Mouse (Mus musculus): ENCODE data around the gene Poglut1. TPM values are rescaled to one million over a fixed set of nuclear protein-coding genes. Genes with fewer than 3 reads are reported as not detected.
"Not testable (repeated sequence)": the region's sequence is repeated elsewhere in the genome, so short reads cannot be mapped to it uniquely, and the experiment has no call there.

Gene Poglut1
- polyA plus RNA-seq, 1 experiment = 27.8 TPM

DNA sequence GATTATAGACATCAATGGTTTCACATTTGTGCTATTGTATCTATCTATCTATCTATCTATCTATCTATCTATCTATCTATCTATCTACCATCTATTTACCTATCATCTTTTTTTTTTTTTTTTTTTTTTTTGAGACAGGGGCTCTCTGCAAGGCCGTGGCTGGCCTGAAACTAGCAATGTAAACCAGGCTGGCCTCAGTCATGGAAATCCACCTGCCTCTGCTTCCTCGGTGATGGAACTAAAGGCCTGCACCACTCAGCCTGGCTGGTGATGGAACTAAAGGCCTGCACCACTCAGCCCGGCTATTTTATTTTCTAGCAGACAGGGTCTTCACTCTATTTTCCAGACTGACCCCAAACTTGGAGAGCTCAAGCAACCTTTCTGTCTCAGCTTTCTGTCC is 71.8 kb downstream of the Poglut1 start:
- no peak for DNase-seq
- Histone ChIP-seq H3K4me1 (ENCODE audit: control insufficient read depth, insufficient read depth, low read length) (peaks cover 2% of the 10 kb centered on the region; the same call in 1 of the 2 replicates), H3K4me3 (replicated peaks; ENCODE audit: extremely low read depth, low read depth, low read length) (no peak overlapping the region)
- TF ChIP-seq POLR2A (IDR thresholded peaks at IDR 0.05; ENCODE audit: borderline replicate concordance, extremely low read depth, low read depth, low read length) (no peak), CTCF (IDR thresholded peaks at IDR 0.05; ENCODE audit: insufficient read depth, low read length) (no peak)
- WGBS = 94% methylated on average over 3 of the region's 3 CpGs

DNA sequence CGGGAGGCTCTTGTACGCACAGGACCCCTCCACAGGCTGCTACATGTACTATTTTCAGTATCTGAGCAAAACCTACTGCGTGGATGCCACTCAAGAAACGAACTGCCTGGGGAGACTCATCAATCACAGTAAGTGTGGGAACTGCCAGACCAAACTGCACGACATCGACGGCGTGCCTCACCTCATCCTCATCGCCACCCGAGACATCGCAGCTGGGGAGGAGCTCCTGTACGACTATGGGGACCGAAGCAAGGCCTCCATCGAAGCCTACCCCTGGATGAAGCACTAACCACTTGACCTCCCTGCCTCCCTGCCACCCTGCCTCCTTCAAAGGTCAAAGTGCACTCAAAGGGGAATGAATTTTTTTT is 72.8 kb downstream of the Poglut1 start:
- WGBS = 52% methylated on average over 14 of the region's 14 CpGs

DNA sequence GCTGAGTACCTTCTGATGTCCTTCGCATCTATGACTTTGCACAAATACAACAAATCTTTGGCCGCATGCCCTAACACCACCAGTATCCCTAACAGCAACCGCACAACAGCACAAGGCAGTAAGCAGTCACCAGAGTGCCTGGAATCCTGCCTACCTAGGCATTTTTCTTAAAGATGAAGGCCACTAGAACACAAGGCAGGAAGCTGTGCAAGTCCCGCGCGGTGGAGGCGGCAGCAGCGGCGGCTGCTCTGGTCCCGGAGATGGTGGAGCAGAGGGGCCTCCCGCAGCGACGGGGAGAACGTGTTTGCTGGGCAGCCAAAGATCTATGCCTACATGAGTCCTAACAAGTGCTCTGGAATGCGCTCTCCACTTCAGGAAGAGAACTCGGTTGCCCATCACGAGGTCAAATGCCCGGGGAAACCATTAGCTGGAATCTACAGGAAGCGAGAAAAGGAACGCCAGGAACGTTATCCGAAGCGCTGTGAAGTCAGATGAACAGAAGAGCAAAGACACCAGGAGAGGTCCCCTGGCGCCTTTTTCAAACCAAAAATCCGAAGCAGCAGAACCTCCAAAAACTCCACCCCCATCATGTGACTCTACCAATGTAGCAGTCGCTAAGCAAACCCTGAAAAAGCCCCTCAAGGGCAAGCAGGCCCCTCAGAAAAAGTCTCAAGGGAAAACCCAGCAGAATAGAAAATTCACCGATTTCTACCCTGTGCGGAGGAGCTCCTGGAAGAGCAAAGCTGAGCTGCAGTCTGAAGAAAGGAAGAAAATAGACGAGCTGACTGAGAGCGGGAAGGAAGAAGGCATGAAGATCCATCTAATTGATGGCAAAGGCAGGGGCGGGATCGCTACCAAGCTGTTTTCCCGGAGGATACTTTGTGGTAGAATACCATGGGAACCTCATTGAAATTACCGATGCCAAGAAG is 73.5 kb downstream of the Poglut1 start:
- peak; percentile 43 for DNase-seq

More for the DNA sequence above, 72.8 kb downstream of the Poglut1 start:
- H3K4me3 ChIP-seq (replicated peaks; ENCODE audit: extremely low read depth, low read depth, low read length); DNase-seq; H3K4me1 ChIP-seq (ENCODE audit: control insufficient read depth, insufficient read depth, low read length): not testable (repeated sequence)

DNA sequence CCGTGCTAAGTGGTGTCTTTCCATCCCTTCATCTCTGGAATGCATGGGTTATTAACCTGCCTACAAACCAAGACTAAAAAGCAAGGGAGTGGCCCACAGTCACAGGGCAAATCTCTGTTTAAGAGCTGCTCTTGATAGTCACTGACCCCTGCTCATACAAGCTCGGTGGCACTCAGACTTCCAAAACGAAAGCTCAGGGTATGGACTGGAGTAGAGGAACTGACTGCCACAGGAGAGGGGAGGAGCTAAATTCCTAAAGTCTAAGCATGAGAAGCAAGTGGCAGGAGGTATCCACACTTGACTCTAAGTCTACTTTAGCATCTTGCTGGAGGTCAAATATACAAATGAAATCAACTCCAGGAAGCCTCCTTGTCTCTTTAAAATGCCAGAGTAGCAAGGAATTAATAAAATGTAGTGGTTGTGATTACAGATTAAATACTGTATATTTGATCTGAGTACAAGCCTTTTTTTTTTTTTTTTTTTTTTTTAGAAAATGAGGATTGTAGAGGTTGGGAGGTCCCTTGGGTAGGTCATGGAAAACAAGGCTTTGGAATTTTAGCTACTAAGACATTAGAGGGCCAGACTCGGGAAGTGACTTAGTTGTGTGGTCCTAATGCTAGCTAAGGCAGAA is 74.3 kb downstream of the Poglut1 start:
- H3K4me3 ChIP-seq (replicated peaks; ENCODE audit: extremely low read depth, low read depth, low read length) = no peak overlapping the region
- WGBS = 38% methylated on average over 4 of the region's 4 CpGs
- no peak for DNase-seq

More for the DNA sequence above, 73.5 kb downstream of the Poglut1 start:
- TF ChIP-seq CTCF (IDR thresholded peaks at IDR 0.05; ENCODE audit: insufficient read depth, low read length) (no peak), POLR2A (IDR thresholded peaks at IDR 0.05; ENCODE audit: borderline replicate concordance, extremely low read depth, low read depth, low read length) (no peak)
- Histone ChIP-seq H3K4me1 (ENCODE audit: control insufficient read depth, insufficient read depth, low read length) (no peaks in the 10 kb centered on the region), H3K4me3 (replicated peaks; ENCODE audit: extremely low read depth, low read depth, low read length) (peak overlapping the region; percentile 56)
- 5% methylated on average over 34 of the region's 34 CpGs for WGBS

More for the DNA sequence above, 74.3 kb downstream of the Poglut1 start:
- TF ChIP-seq CTCF (IDR thresholded peaks at IDR 0.05; ENCODE audit: insufficient read depth, low read length) (no peak), POLR2A (IDR thresholded peaks at IDR 0.05; ENCODE audit: borderline replicate concordance, extremely low read depth, low read depth, low read length) (no peak)
- no peaks in the 10 kb centered on the region for H3K4me1 ChIP-seq (ENCODE audit: control insufficient read depth, insufficient read depth, low read length)

Other genes starting within 250 kb of the Poglut1 start
- gene Maats1, start 208.1 kb downstream of the Poglut1 start, polyA plus RNA-seq (2012; rRNA removed) = 1.7 and 2.5 TPM in 2 replicates
- 63.2 and 64.6 TPM in 2 replicates for gene Cox17, start 203.3 kb downstream of the Poglut1 start, polyA plus RNA-seq (2012; rRNA removed)
- gene Gm21987, start 203.2 kb downstream of the Poglut1 start, polyA plus RNA-seq (2012; rRNA removed) = not detected in 2 replicates
- 20.4 and 30.9 TPM in 2 replicates for gene Popdc2, start 188.0 kb downstream of the Poglut1 start, polyA plus RNA-seq (2012; rRNA removed)
- gene Pla1a, start 117.1 kb downstream of the Poglut1 start, polyA plus RNA-seq (2012; rRNA removed) = 1.6 and 2.0 TPM in 2 replicates
- gene Adprh, start 97.6 kb downstream of the Poglut1 start, polyA plus RNA-seq (2012; rRNA removed) = 27.0 and 29.4 TPM in 2 replicates
- gene Cd80, start 94.7 kb downstream of the Poglut1 start, polyA plus RNA-seq (2012; rRNA removed) = 0.35 and 0.98 TPM in 2 replicates
- 10.0 and 12.9 TPM in 2 replicates for gene Timmdc1, start 27.6 kb downstream of the Poglut1 start, polyA plus RNA-seq (2012; rRNA removed)
- gene Tmem39a, start 8.4 kb upstream of the Poglut1 start, polyA plus RNA-seq (2012; rRNA removed) = 50.1 and 73.2 TPM in 2 replicates
- 43.9 and 46.8 TPM in 2 replicates for gene Arhgap31, start 163.0 kb upstream of the Poglut1 start, polyA plus RNA-seq (2012; rRNA removed)
- gene B4galt4, start 192.0 kb upstream of the Poglut1 start, polyA plus RNA-seq (2012; rRNA removed) = 18.0 and 21.4 TPM in 2 replicates